Mouse (Mus musculus): ENCODE data around the gene G3bp1.

Gene G3bp1

GRCm38 (mm10) chr11:55464707-55465106 lies 4.8 kb upstream of the G3bp1 start:
- DNase-seq (ENCODE audit: extremely low spot score, low read depth, low spot score) = no peak

- DNase-seq (ENCODE audit: extremely low spot score, low read depth, low spot score) = no peak
These were observed 4.3 kb upstream of the G3bp1 start for GRCm38 (mm10) chr11:55465177-55465576.

- DNase-seq (ENCODE audit: extremely low spot score, low read depth, low spot score) = no peak
These were observed 1.5 kb upstream of the G3bp1 start for GRCm38 (mm10) chr11:55468012-55468411.

GRCm38 (mm10) chr11:55468611-55469047 lies 856 bp upstream of the G3bp1 start:
- no peak for DNase-seq (ENCODE audit: extremely low spot score, low read depth, low spot score)

GRCm38 (mm10) chr11:55469923-55470691 lies 622 bp downstream of the G3bp1 start:
- DNase-seq (ENCODE audit: extremely low spot score, low read depth, low spot score) = no peak

GRCm38 (mm10) chr11:55470761-55471160 lies 1.3 kb downstream of the G3bp1 start:
- DNase-seq (ENCODE audit: extremely low spot score, low read depth, low spot score) = no peak

- no peak for DNase-seq (ENCODE audit: extremely low spot score, low read depth, low spot score)
These were observed 2.0 kb downstream of the G3bp1 start for GRCm38 (mm10) chr11:55471467-55471866.

GRCm38 (mm10) chr11:55473219-55473618 lies 3.7 kb downstream of the G3bp1 start:
- no peak for DNase-seq (ENCODE audit: extremely low spot score, low read depth, low spot score)

GRCm38 (mm10) chr11:55485443-55485842 lies 16.0 kb downstream of the G3bp1 start:
- DNase-seq (ENCODE audit: extremely low spot score, low read depth, low spot score) = no peak

GRCm38 (mm10) chr11:55496158-55496557 lies 26.7 kb downstream of the G3bp1 start:
- DNase-seq (ENCODE audit: extremely low spot score, low read depth, low spot score) = no peak

- peak; percentile 22 for DNase-seq (ENCODE audit: extremely low spot score, low read depth, low spot score)
These were observed 28.4 kb downstream of the G3bp1 start for GRCm38 (mm10) chr11:55497885-55498284.

- no peak for DNase-seq (ENCODE audit: extremely low spot score, low read depth, low spot score)
These were observed 32.6 kb downstream of the G3bp1 start for GRCm38 (mm10) chr11:55501955-55502531.

- DNase-seq (ENCODE audit: extremely low spot score, low read depth, low spot score) = no peak
These were observed 33.4 kb downstream of the G3bp1 start for GRCm38 (mm10) chr11:55502886-55503285.

- no peak for DNase-seq (ENCODE audit: extremely low spot score, low read depth, low spot score)
These were observed 36.0 kb downstream of the G3bp1 start for GRCm38 (mm10) chr11:55505485-55505884.

GRCm38 (mm10) chr11:55511374-55511773 lies 41.9 kb downstream of the G3bp1 start:
- DNase-seq (ENCODE audit: extremely low spot score, low read depth, low spot score) = no peak

- DNase-seq (ENCODE audit: extremely low spot score, low read depth, low spot score) = no peak
These were observed 48.2 kb downstream of the G3bp1 start for GRCm38 (mm10) chr11:55517666-55518065.

GRCm38 (mm10) chr11:55518806-55519674 lies 49.6 kb downstream of the G3bp1 start:
- DNase-seq (ENCODE audit: extremely low spot score, low read depth, low spot score) = peak; percentile 53

GRCm38 (mm10) chr11:55530741-55531140 lies 61.3 kb downstream of the G3bp1 start:
- no peak for DNase-seq (ENCODE audit: extremely low spot score, low read depth, low spot score)

GRCm38 (mm10) chr11:55533378-55533777 lies 63.9 kb downstream of the G3bp1 start:
- no peak for DNase-seq (ENCODE audit: extremely low spot score, low read depth, low spot score)

- no peak for DNase-seq (ENCODE audit: extremely low spot score, low read depth, low spot score)
These were observed 65.3 kb downstream of the G3bp1 start for GRCm38 (mm10) chr11:55534766-55535165.

GRCm38 (mm10) chr11:55542128-55542527 lies 72.6 kb downstream of the G3bp1 start:
- DNase-seq (ENCODE audit: extremely low spot score, low read depth, low spot score) = no peak

GRCm38 (mm10) chr11:55542671-55543070 lies 73.2 kb downstream of the G3bp1 start:
- DNase-seq (ENCODE audit: extremely low spot score, low read depth, low spot score) = no peak
